Mouse (Mus musculus): ENCODE data around the gene Hist2h3c2. TPM values are rescaled to one million over a fixed set of nuclear protein-coding genes. Genes with fewer than 3 reads are reported as not detected.
"Not testable (repeated sequence)": the region's sequence is repeated elsewhere in the genome, so short reads cannot be mapped to it uniquely, and the experiment has no call there.

The Hist2h3c2 gene
- polyA plus RNA-seq, 1 experiment from 2014 or later, result 10.0 TPM

GRCm38 (mm10) chr3:96243921-96244572, 5.1 kb upstream of the Hist2h3c2 start:
- H3K9me3 ChIP-seq, result no peaks in the 10 kb centered on the region
- peak overlapping the region; percentile 51 for H3K4me3 ChIP-seq
- no peaks in the 10 kb centered on the region for H3K36me3 ChIP-seq
- peak overlapping the region; percentile 76 for H3K9ac ChIP-seq
- ATAC-seq (ENCODE audit: insufficient number of reproducible peaks, insufficient read depth, low FRiP score, low TSS enrichment, low read depth), result no peak
- peak overlapping the region; percentile 62 for H3K4me2 ChIP-seq
- 78% methylated on average over 7 of the region's 7 CpGs for WGBS
- H3K27me3 ChIP-seq, result no peaks in the 10 kb centered on the region
- H3K4me1 ChIP-seq, result peaks cover 38% of the 10 kb centered on the region
- H3K27ac ChIP-seq, result peak overlapping the region; percentile 98

- Histone ChIP-seq H3K9me3 (no peaks in the 10 kb centered on the region), H3K9ac (peak overlapping the region; percentile 65), H3K4me1 (peaks cover 45% of the 10 kb centered on the region), H3K27ac (peak overlapping the region; percentile 92), H3K4me2 (peak overlapping the region; percentile 54), H3K27me3 (no peaks in the 10 kb centered on the region), H3K36me3 (no peaks in the 10 kb centered on the region), H3K4me3 (peak overlapping the region; percentile 32)
- no peak for ATAC-seq (ENCODE audit: insufficient number of reproducible peaks, insufficient read depth, low FRiP score, low TSS enrichment, low read depth)
- WGBS, result 77% methylated on average over 9 of the region's 9 CpGs
These were observed 1.9 kb upstream of the Hist2h3c2 start for GRCm38 (mm10) chr3:96240799-96241197.

- peak within 1 kb of the TSS; percentile 65 for H3K9ac ChIP-seq
- peaks cover 47% of the 10 kb centered on the region for H3K4me1 ChIP-seq
- peak within 1 kb of the TSS; percentile 54 for H3K4me2 ChIP-seq
- H3K27me3 ChIP-seq, H3K9me3 ChIP-seq, H3K36me3 ChIP-seq: not testable (repeated sequence)
- WGBS, result 3% methylated on average over 39 of the region's 85 CpGs
- peak; percentile 85 for ATAC-seq (ENCODE audit: insufficient number of reproducible peaks, insufficient read depth, low FRiP score, low TSS enrichment, low read depth)
- peak within 1 kb of the TSS; percentile 36 for H3K4me3 ChIP-seq
- H3K27ac ChIP-seq, result peak within 1 kb of the TSS; percentile 92
These were observed 1.2 kb upstream of the Hist2h3c2 start, which contains the start of gene Hist2h2aa2 for GRCm38 (mm10) chr3:96239949-96240798. Hist2h2aa2 (minus strand) TSS chr3:96240276.

GRCm38 (mm10) chr3:96237904-96238511, 919 bp downstream of the Hist2h3c2 start:
- no peaks in the 10 kb centered on the region for H3K27me3 ChIP-seq
- no peak for ATAC-seq (ENCODE audit: insufficient number of reproducible peaks, insufficient read depth, low FRiP score, low TSS enrichment, low read depth)
- H3K9ac ChIP-seq, result peak overlapping the region; percentile 76
- H3K4me2 ChIP-seq, result peak overlapping the region; percentile 62
- H3K9me3 ChIP-seq, result no peaks in the 10 kb centered on the region
- no peaks in the 10 kb centered on the region for H3K36me3 ChIP-seq
- peak overlapping the region; percentile 82 for H3K27ac ChIP-seq
- 1% methylated on average over 12 of the region's 12 CpGs for WGBS
- peak overlapping the region; percentile 48 for H3K4me3 ChIP-seq
- peaks cover 31% of the 10 kb centered on the region for H3K4me1 ChIP-seq

- Histone ChIP-seq H3K4me2 (peak overlapping the region; percentile 62), H3K27ac (peak overlapping the region; percentile 82), H3K9me3 (no peaks in the 10 kb centered on the region), H3K4me3 (peak overlapping the region; percentile 48), H3K9ac (peak overlapping the region; percentile 76), H3K36me3 (no peaks in the 10 kb centered on the region), H3K27me3 (no peaks in the 10 kb centered on the region), H3K4me1 (peaks cover 30% of the 10 kb centered on the region)
- 19% methylated on average over 7 of the region's 7 CpGs for WGBS
- no peak for ATAC-seq (ENCODE audit: insufficient number of reproducible peaks, insufficient read depth, low FRiP score, low TSS enrichment, low read depth)
These were observed 1.5 kb downstream of the Hist2h3c2 start for GRCm38 (mm10) chr3:96237335-96237903.

- H3K4me3 ChIP-seq, result peak overlapping the region; percentile 48
- no peaks in the 10 kb centered on the region for H3K27me3 ChIP-seq
- no peaks in the 10 kb centered on the region for H3K9me3 ChIP-seq
- H3K27ac ChIP-seq, result peak overlapping the region; percentile 82
- H3K4me1 ChIP-seq, result peaks cover 28% of the 10 kb centered on the region
- H3K9ac ChIP-seq, result peak overlapping the region; percentile 76
- ATAC-seq (ENCODE audit: insufficient number of reproducible peaks, insufficient read depth, low FRiP score, low TSS enrichment, low read depth), result no peak
- H3K36me3 ChIP-seq, result no peaks in the 10 kb centered on the region
- peak overlapping the region; percentile 62 for H3K4me2 ChIP-seq
- WGBS, result 76% methylated on average over 4 of the region's 4 CpGs
These were observed 2.0 kb downstream of the Hist2h3c2 start for GRCm38 (mm10) chr3:96236834-96237334.

GRCm38 (mm10) chr3:96235836-96236235, 3.1 kb downstream of the Hist2h3c2 start:
- 50% methylated on average over 3 of the region's 3 CpGs for WGBS

GRCm38 (mm10) chr3:96234914-96235313, 4.0 kb downstream of the Hist2h3c2 start:
- H3K9me3 ChIP-seq, result no peaks in the 10 kb centered on the region
- no peak overlapping the region for H3K27ac ChIP-seq
- H3K4me1 ChIP-seq, result peaks cover 25% of the 10 kb centered on the region
- 95% methylated on average over 2 of the region's 2 CpGs for WGBS
- no peak overlapping the region for H3K4me2 ChIP-seq
- H3K27me3 ChIP-seq, result no peaks in the 10 kb centered on the region
- no peak for ATAC-seq (ENCODE audit: insufficient number of reproducible peaks, insufficient read depth, low FRiP score, low TSS enrichment, low read depth)
- H3K4me3 ChIP-seq, result no peak overlapping the region
- H3K36me3 ChIP-seq, result no peaks in the 10 kb centered on the region
- no peak overlapping the region for H3K9ac ChIP-seq

More at GRCm38 (mm10) chr3:96235836-96236235, 3.1 kb downstream of the Hist2h3c2 start:
- H3K9ac ChIP-seq, result no peak overlapping the region
- H3K27me3 ChIP-seq, result no peaks in the 10 kb centered on the region
- H3K36me3 ChIP-seq, result no peaks in the 10 kb centered on the region
- peaks cover 27% of the 10 kb centered on the region for H3K4me1 ChIP-seq
- no peak overlapping the region for H3K4me3 ChIP-seq
- no peak for ATAC-seq (ENCODE audit: insufficient number of reproducible peaks, insufficient read depth, low FRiP score, low TSS enrichment, low read depth)
- no peaks in the 10 kb centered on the region for H3K9me3 ChIP-seq
- no peak overlapping the region for H3K4me2 ChIP-seq
- H3K27ac ChIP-seq, result peak overlapping the region; percentile 7; the same call in 1 of the 2 replicates

- 52% methylated on average over 2 of the region's 2 CpGs for WGBS
- Histone ChIP-seq H3K36me3 (no peaks in the 10 kb centered on the region), H3K27ac (no peak overlapping the region), H3K27me3 (no peaks in the 10 kb centered on the region), H3K9me3 (no peaks in the 10 kb centered on the region), H3K4me2 (no peak overlapping the region), H3K4me1 (peaks cover 17% of the 10 kb centered on the region), H3K4me3 (no peak overlapping the region), H3K9ac (no peak overlapping the region)
- no peak for ATAC-seq (ENCODE audit: insufficient number of reproducible peaks, insufficient read depth, low FRiP score, low TSS enrichment, low read depth)
These were observed 7.2 kb downstream of the Hist2h3c2 start for GRCm38 (mm10) chr3:96231758-96232120.

GRCm38 (mm10) chr3:96230910-96231757, 7.8 kb downstream of the Hist2h3c2 start:
- Histone ChIP-seq H3K9me3 (no peaks in the 10 kb centered on the region), H3K4me1 (peaks cover 17% of the 10 kb centered on the region), H3K4me3 (no peak overlapping the region), H3K27ac (no peak overlapping the region), H3K9ac (no peak overlapping the region), H3K4me2 (no peak overlapping the region), H3K27me3 (no peaks in the 10 kb centered on the region), H3K36me3 (no peaks in the 10 kb centered on the region)
- WGBS, result 77% methylated on average over 4 of the region's 4 CpGs
- no peak for ATAC-seq (ENCODE audit: insufficient number of reproducible peaks, insufficient read depth, low FRiP score, low TSS enrichment, low read depth)

All from embryonic facial prominence, embryonic 13.5 days (tissue).